ENCODE assay signal across 11 mouse cellular contexts in the genomic region with DNA sequence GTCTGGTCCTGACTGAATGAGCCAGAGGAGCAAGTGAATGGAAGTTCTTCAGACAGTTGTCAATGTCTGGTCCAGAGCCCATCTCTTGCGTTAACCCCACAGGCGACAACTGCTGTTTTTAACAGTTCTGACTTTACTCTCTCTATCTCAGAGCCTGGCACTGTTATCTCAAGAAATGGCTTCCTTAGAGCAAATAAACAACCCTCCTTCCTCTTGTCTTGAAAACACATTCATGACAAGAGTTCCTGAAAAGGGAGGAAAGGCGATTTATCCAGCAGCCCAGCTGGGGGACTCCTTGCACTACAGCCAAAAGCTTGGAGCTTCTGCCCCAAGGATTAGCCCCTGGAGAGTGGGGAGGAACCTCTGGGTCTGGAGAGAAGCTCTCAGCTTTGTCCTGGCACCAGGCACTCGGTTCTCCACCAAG. TPM values are rescaled to one million over a fixed set of nuclear protein-coding genes. Genes with fewer than 3 reads are reported as not detected.
DNase-seq lines count a peak whose midpoint lies in the region; ATAC-seq and TF ChIP-seq lines count a peak whose summit lies in the region.
"Had no signal": no experiment of that assay in that cellular context is flagged by ENCODE, and none has a peak within 500 bp of the region (broad histone marks: within the 10 kb centered on the region; RNA-seq: fewer than 3 reads in every experiment).

No protein-coding gene starts in this region.

- peak overlapping the region; percentile 83 for H3K27ac ChIP-seq in kidney, postnatal 0 days
- no peak overlapping the region for H3K27ac ChIP-seq in forebrain, embryonic 16.5 days (ENCODE audit: low read length)
- H3K27ac ChIP-seq: macrophage had no signal

- no peak overlapping the region for H3K4me2 ChIP-seq in kidney, postnatal 0 days (ENCODE audit: low read length)
- no peak overlapping the region for H3K4me2 ChIP-seq in forebrain, embryonic 16.5 days (ENCODE audit: low read length)

- H3K4me3 ChIP-seq in kidney, postnatal 0 days (replicated peaks; ENCODE audit: low read depth, low read length): no peak overlapping the region
- H3K4me3 ChIP-seq in forebrain, embryonic 16.5 days (replicated peaks; ENCODE audit: low read length): no peak overlapping the region

- 67% methylated on average over 4 of the region's 4 CpGs for WGBS in kidney, postnatal 0 days
- WGBS in forebrain, embryonic 16.5 days: 73% methylated on average over 4 of the region's 4 CpGs

- H3K27me3 ChIP-seq in kidney, postnatal 0 days (ENCODE audit: insufficient read depth, low read length): no peaks in the 10 kb centered on the region
- H3K27me3 ChIP-seq in forebrain, embryonic 16.5 days (replicated peaks; ENCODE audit: control insufficient read depth, insufficient read depth, low read length): no peaks in the 10 kb centered on the region

- ATAC-seq in kidney, postnatal 0 days (replicated peaks; ENCODE audit: low FRiP score, low read depth): no peak
- no peak for ATAC-seq in forebrain, embryonic 16.5 days

- H3K9me3 ChIP-seq in kidney, postnatal 0 days (replicated peaks; ENCODE audit: low read length): no peaks in the 10 kb centered on the region
- H3K9me3 ChIP-seq in forebrain, embryonic 16.5 days (ENCODE audit: control insufficient read depth, low read length): peaks cover 2% of the 10 kb centered on the region; the same call in 1 of the 2 replicates

- H3K4me1 ChIP-seq in kidney, postnatal 0 days (replicated peaks; ENCODE audit: insufficient read depth, low read length): no peaks in the 10 kb centered on the region; the same call in 1 of the 2 replicates
- no peaks in the 10 kb centered on the region for H3K4me1 ChIP-seq in forebrain, embryonic 16.5 days (replicated peaks; ENCODE audit: control insufficient read depth, insufficient read depth, low read length)

- peak; percentile 35 for DNase-seq in kidney, postnatal 0 days (ENCODE audit: low spot score)
- DNase-seq in kidney, adult 11 months: no peak
- DNase-seq in gastrocnemius, postnatal 10 days: peak; percentile 23
- peak; percentile 32 for DNase-seq in heart, postnatal 4 days
- DNase-seq in ovary, postnatal 36 days (ENCODE audit: low spot score): peak; percentile 34
- DNase-seq in thymus, postnatal 14 days: no peak
- no peak for DNase-seq in left cerebral cortex, adult 11 months (ENCODE audit: low spot score)
- DNase-seq: cerebellum, postnatal 25 days; right cerebral cortex, adult 18-20 months had no signal

- no peak for TF ChIP-seq CTCF in kidney, postnatal 0 days (IDR thresholded peaks at IDR 0.05; ENCODE audit: low read depth)

- H3K36me3 ChIP-seq in kidney, postnatal 0 days (ENCODE audit: insufficient read depth, low read length): no peaks in the 10 kb centered on the region
- H3K36me3 ChIP-seq in forebrain, embryonic 16.5 days (ENCODE audit: control insufficient read depth, insufficient read depth): no peaks in the 10 kb centered on the region

- H3K9ac ChIP-seq in kidney, postnatal 0 days (ENCODE audit: low read depth, low read length): no peak overlapping the region
- H3K9ac ChIP-seq in forebrain, embryonic 16.5 days (replicated peaks; ENCODE audit: low read depth, low read length): no peak overlapping the region

RNA-seq across cellular contexts. Expression of a gene that starts 15.9 kb away (rescaled TPM):
- polyA plus RNA-seq in kidney, postnatal 0 days (2015; fragmentation: Nextera tagmentation; extraction: Ambion mirVana): 50.3 and 54.2 TPM in 2 replicates
- 10 to 100 TPM; 23.3 to 28.8 TPM for total RNA-seq in gastrocnemius, postnatal 10 days (2021)
- total RNA-seq in heart, postnatal 4 days (2021): 10 to 100 TPM; 16.0 to 17.8 TPM
- 3.3 and 5.0 TPM in 2 replicates for polyA plus RNA-seq in forebrain, embryonic 16.5 days (2015; fragmentation: Nextera tagmentation; extraction: Ambion mirVana)
- polyA plus RNA-seq: macrophage had no signal

Comparison
In these comparisons a context has a peak if more than half of its experiments do, and no peak if none do; other contexts are left out.
1. DNase-seq: peak in kidney, postnatal 0 days (single experiment), gastrocnemius, postnatal 10 days (single experiment), heart, postnatal 4 days (single experiment) and ovary, postnatal 36 days (single experiment); none in kidney, adult 11 months (single experiment), thymus, postnatal 14 days (single experiment) and left cerebral cortex, adult 11 months (single experiment).